Mouse (Mus musculus): ENCODE measurements around the gene Ppil1.

DNA sequence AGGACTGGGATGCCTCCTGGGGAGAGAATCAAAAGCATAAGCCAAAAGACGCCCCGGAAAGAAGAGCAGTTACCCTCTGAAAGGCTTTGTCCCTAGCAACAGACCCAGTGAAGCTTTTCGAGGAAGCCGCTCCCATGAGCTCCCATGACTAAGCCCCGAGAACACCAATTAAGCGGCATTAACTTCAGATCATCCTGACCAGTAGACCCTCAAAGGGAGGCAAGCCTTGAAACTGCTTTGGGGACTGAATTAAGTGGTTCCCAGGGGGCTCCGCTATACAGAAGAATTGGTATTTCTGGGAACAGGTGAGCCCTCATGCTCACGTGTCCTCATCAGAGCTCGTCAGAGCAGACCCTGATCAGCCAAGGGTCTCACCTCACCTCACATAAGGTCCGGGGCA is 49.3 kb downstream of the Ppil1 start:
- TF ChIP-seq POLR2A (IDR thresholded peaks at IDR 0.05; ENCODE audit: insufficient read depth, low read length), result no peak
- no peak for TF ChIP-seq CTCF (IDR thresholded peaks at IDR 0.05; ENCODE audit: low read depth, low read length)
- no peak for TF ChIP-seq EP300 (IDR thresholded peaks at IDR 0.05; ENCODE audit: insufficient read depth, low read depth, low read length)
